Mouse (Mus musculus): ENCODE results near the gene Ccdc17.

GRCm38 (mm10) chr4:116550432-116550831 lies 46.0 kb upstream of the Ccdc17 start:
- TF ChIP-seq POLR2A (IDR thresholded peaks at IDR 0.05; ENCODE audit: borderline replicate concordance, insufficient read depth, low read length): no peak
- TF ChIP-seq CTCF (IDR thresholded peaks at IDR 0.05; ENCODE audit: borderline replicate concordance, insufficient read depth, low read depth, low read length): no peak

All from cerebellum, adult 2 months (tissue).